Mouse (Mus musculus): ENCODE results near the gene Slc25a39. TPM values are rescaled to one million over a fixed set of nuclear protein-coding genes. Genes with fewer than 3 reads are reported as not detected.
A peak's percentile ranks its signal among the peaks of the same experiment; 100 is the strongest.
"Not testable (repeated sequence)": the region's sequence is repeated elsewhere in the genome, so short reads cannot be mapped to it uniquely, and the experiment has no call there.

The Slc25a39 gene
- total RNA-seq, 2 experiments from 2014 or later, result 58.8 to 64.8 TPM

- no peak for DNase-seq (ENCODE audit: low spot score in 2 of 2)
- intact Hi-C loops (cut with DNase I), result no loop called here
Observed at GRCm38 (mm10) chr11:102424666-102425065, 16.9 kb upstream of the Slc25a39 start.

- DNase-seq (ENCODE audit: low spot score in 2 of 2), result no peak
- intact Hi-C loops (cut with DNase I), result no loop called here
Observed at GRCm38 (mm10) chr11:102421559-102421958, 13.8 kb upstream of the Slc25a39 start.

GRCm38 (mm10) chr11:102418887-102419286, 11.1 kb upstream of the Slc25a39 start:
- intact Hi-C loops (cut with DNase I), result no loop called here
- no peak for DNase-seq (ENCODE audit: low spot score in 2 of 2)

- no peak for DNase-seq (ENCODE audit: low spot score in 2 of 2)
- intact Hi-C loops (cut with DNase I), result no loop called here
Observed at GRCm38 (mm10) chr11:102417160-102417559, 9.4 kb upstream of the Slc25a39 start.

- intact Hi-C loops (cut with DNase I), result no loop called here
Observed at GRCm38 (mm10) chr11:102415034-102415802, 7.5 kb upstream of the Slc25a39 start.

DNA sequence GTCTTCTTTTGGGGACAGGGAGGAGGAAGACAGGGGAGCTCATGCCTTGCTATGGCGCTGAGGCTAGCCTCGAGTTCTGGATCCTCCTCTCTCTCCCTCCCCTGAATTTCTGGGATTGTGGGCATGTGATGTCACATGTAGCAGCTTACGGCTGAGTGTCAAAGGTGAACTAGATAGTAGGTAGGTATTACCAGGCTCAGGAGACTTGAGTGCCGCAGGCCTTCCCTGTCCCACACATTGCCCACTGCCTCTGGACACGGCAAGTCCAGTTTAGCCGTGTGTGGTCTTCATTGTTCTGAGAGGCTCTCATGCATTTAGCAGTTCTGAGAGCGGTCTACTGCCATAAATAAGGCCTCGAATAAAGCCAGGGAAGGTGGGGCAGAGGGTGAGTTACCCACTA, 5.3 kb upstream of the Slc25a39 start:
- DNase-seq (ENCODE audit: low spot score in 2 of 2), result no peak
- intact Hi-C loops (cut with DNase I), result no loop called here

More at GRCm38 (mm10) chr11:102415034-102415802, 7.5 kb upstream of the Slc25a39 start:
- DNase-seq (ENCODE audit: low spot score in 2 of 2), result no peak

DNA sequence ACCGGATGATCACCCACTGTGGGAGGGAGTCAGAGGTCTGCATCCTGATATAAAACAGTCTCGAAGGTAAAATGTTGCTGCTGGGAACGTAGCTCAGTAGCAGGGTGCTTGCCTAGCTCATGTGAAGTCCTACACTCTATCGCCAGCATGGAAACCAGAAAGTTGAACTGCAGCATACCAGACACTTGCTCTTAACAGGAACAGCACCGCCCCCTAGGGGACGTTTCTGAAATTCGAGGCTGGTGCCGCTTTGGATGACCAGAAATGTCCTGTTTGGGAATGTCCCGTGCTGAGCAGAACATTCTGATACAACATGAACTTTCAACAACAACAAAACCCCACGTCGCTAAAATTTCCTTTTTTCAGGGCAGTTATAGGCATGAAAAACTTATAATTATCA, 4.0 kb upstream of the Slc25a39 start:
- DNase-seq (ENCODE audit: low spot score in 2 of 2), result peak; percentile 88 to 89
- intact Hi-C loops (cut with DNase I), result loop anchor here (2.0 kb wide), 1 partner anchor 19 kb away; the partner anchor contains the start of gene Grn

- intact Hi-C loops (cut with DNase I), result loop anchor here (2.0 kb wide), 1 partner anchor 20 kb away; the partner anchor contains the start of gene Grn
Observed at GRCm38 (mm10) chr11:102411061-102411460, 3.3 kb upstream of the Slc25a39 start.

GRCm38 (mm10) chr11:102410345-102410744, 2.6 kb upstream of the Slc25a39 start:
- not testable (repeated sequence) for DNase-seq (ENCODE audit: low spot score in 2 of 2)
- intact Hi-C loops (cut with DNase I), result loop anchor here (2.0 kb wide), 1 partner anchor 20 kb away; the partner anchor contains the start of gene Grn

More at GRCm38 (mm10) chr11:102411061-102411460, 3.3 kb upstream of the Slc25a39 start:
- DNase-seq (ENCODE audit: low spot score in 2 of 2), result no peak

GRCm38 (mm10) chr11:102409795-102410330, 2.1 kb upstream of the Slc25a39 start:
- no peak for DNase-seq (ENCODE audit: low spot score in 2 of 2)
- intact Hi-C loops (cut with DNase I), result loop anchor here (2.0 kb wide), 1 partner anchor 21 kb away; the partner anchor contains the start of gene Grn

DNA sequence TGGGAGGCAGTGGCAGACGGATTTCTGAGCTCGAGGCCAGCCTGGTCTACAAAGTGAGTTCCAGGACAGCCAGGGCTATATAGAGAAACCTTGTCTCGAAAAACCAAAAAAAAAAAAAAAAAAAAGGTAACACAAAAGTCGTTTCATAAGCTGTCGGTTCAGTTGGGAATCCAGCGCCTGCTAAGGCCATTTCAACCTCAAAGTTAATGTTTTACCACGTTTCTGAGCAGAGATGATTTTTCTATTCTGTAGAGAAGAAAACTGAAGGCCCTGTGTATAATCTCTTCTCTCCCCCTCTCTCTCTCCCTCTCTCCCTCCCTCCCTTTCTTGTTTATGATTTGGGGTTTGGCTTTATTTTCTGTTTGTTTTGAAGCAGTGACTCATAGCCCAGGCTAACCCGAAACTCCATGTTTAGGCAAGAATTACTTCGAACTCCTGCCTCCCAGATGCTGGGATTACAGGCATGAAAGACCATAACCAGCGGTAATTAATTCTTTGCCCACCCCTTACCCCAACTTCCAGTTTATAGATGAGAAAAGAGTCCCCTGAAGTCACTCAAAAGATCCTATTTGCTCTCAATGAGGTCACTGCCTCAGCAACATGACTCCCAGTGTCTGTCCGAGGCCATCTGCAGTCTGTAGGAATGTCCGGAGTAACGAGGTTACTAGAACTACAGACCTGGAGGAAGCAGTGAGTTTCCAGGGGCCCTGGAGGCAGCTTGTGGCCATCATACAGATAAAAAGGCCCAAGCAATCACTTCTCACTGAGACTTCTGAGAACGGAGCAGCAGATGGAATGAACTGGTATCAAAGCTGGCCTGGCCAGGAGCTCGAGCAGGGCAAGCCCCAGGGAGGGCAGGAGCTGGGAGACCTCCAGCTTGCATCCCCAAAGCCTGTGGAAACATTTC, 1.4 kb upstream of the Slc25a39 start:
- intact Hi-C loops (cut with DNase I), result loop anchor here (1.0 kb wide), 1 partner anchor 90 kb away; the partner anchor contains the start of gene Ubtf
- DNase-seq (ENCODE audit: low spot score in 2 of 2), result no peak

DNA sequence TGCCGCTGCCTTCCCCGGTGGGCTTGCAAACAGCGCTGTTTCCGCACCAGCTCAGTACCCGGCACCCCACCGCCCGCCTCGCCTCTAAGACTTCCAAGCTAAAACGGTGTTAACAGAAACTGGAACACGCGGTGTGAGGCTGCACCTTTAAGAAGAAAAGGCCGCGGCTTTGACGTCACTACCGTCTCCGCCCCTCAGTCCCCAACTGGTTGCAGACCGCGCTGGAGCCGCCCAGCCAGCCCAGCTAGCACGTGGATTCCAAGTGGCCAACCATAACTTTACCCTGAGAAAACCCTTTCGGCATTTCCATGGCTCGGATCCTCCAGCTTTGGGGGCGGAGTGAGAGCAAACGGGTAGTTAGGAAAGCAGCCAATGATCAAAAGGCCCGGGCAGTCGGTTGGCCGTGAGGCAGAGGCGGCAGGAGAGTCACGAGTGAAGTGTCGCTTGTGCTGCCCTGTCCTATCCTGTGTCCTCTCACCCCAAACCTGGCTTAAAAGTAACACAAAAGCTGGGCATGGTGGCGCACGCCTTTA, 664 bp upstream of the Slc25a39 start:
- intact Hi-C loops (cut with DNase I), result loop anchor here (1.0 kb wide), 1 partner anchor 89 kb away; the partner anchor contains the start of gene Ubtf
- DNase-seq (ENCODE audit: low spot score in 2 of 2), result peak; percentile 97 to 99

GRCm38 (mm10) chr11:102406900-102407833, 579 bp downstream of the Slc25a39 start:
- intact Hi-C loops (cut with DNase I), result loop anchor here (1.0 to 2.0 kb wide), 4 partner anchors 10 to 111 kb away; partner anchors contain the start of gene Atxn7l3
- peak; percentile 86 to 90 for DNase-seq (ENCODE audit: low spot score in 2 of 2)

DNA sequence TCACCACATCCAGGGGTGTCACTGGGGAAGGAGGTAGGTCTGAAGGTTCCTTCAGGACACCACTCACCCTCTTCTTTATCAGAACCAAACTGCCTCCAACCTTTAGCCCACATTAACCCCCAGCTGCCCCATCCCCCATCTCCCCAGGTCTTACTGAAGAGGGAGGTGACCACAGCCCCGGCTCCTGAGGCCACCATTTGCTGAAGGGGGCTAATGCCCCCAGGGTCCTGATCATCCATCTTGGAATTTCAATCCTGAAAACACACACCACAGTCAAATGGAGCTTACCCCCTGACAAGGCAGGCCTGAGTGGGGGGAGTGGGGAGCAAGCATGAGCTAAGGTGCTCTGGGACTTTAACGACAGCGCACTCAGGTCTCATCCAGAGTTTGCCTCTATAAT, 1.3 kb downstream of the Slc25a39 start:
- DNase-seq (ENCODE audit: low spot score in 2 of 2), result no peak
- intact Hi-C loops (cut with DNase I), result loop anchor here (2.0 kb wide), 1 partner anchor 98 kb away; no protein-coding TSS in a partner anchor

DNA sequence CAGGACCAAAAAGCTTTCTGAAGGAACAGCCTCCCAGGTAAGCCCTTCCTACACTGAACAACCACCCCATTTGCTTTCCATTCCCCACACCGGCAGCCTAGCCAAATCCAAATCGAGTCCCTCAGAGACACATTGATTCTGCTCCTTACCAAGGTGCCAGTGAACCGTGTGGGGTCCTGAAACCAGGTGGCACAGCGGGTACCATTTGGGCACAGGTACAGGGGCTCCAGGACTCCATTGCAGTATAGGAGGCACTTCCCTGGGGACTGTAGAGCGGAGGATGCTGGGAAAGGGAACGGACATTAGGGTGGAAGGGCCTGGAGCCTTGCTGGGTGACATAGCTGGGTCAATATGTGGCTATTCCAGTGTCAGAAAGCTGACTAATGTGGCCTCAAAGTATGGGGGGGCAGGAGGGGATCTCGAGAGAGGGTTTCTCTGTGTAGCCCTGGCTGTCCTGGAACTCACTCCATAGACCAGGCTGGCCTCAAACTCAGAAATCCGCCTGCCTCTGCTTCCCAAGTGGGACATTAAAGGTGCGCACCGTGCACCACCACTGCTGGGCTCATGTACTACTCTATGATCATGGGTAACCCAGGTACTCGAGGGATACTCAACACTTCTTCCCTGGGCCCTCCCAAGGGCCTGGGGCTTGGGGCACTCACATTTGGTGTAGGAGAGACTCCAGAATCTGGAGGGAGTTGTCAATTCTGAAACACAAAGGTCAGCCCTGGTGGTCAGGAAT, 2.0 kb downstream of the Slc25a39 start:
- no peak for DNase-seq (ENCODE audit: low spot score in 2 of 2)
- intact Hi-C loops (cut with DNase I), result loop anchor here (2.0 kb wide), 1 partner anchor 97 kb away; no protein-coding TSS in a partner anchor

DNA sequence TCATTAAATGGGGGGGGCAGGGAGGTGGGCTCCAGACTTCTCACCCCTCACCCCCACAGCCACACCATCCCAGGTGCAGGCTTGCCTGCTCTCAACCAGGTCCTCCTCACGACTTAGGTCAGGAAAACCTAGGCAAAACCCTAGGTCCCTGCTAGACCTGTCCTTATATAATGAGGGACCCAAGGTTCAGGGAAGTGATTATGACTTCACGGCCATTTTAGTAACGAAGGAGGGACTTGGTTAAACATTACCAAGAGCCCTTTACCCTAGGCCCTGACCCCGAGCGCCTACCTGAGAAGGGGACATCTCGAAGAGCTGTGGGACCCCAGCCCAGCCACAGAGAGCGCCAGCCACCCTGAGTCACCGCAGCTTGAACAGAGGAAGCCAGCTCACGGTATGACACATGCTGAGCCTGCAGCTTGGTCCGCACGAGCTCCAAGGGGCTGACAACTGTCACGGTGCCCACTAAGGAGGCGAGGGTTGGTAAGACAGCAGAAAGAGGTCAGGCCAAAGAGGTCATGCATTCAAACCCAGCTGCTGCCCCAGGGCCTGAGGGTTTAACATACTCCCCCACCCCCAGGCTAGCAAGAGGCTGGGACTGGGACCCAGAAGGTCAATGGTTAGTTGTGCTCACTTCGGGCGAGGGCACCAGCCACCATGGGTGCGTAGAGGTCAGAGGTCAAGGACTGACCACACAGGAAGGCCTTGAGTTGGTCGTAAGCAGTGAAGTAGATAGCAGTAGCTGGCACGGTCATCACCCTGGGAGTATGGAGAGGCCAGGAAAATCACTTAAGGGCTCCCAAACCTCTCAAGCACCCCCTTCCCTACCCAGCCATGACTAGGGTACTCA, 3.4 kb downstream of the Slc25a39 start:
- intact Hi-C loops (cut with DNase I), result no loop called here
- DNase-seq (ENCODE audit: low spot score in 2 of 2), result no peak

DNA sequence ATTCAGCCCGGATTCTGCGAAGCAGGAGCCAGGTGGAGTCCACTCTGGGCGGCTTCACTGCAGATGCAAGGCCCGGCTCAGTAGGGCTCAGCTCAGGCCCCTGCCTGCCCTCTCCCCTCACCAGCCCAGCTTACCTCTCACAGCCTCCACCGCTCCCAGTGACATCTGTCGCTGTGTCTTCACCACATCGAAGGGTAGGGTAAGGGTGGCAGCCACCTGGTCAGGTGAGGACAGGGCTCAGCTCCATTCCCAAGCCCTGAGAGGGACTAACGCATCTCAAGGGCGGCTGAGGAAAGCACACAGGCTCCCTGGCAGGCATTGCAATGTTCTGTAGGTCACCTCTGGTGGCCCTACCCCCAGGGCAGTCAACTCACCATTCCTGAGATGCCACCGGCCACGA, 4.1 kb downstream of the Slc25a39 start:
- intact Hi-C loops (cut with DNase I), result no loop called here
- no peak for DNase-seq (ENCODE audit: low spot score in 2 of 2)

All from left cerebral cortex, postnatal 25 days (tissue).